22 mouse cellular contexts compared by ENCODE assay signal in genomic region chr11:63975260-63975899, GRCm38 (mm10). TPM values are rescaled to one million over a fixed set of nuclear protein-coding genes. Genes with fewer than 3 reads are reported as not detected.
DNase-seq lines count a peak whose midpoint lies in the region; ATAC-seq lines count a peak whose summit lies in the region.
"Had no signal": no experiment of that assay in that cellular context is flagged by ENCODE, and none has a peak within 500 bp of the region (broad histone marks: within the 10 kb centered on the region; RNA-seq: fewer than 3 reads in every experiment).

No protein-coding gene starts in this region.

- H3K4me1 ChIP-seq in kidney, embryonic 14.5 days (ENCODE audit: control insufficient read depth, insufficient read depth, low read length), result no peaks in the 10 kb centered on the region; the same call in 1 of the 2 replicates

- peak; percentile 73 for ATAC-seq in common myeloid progenitor, adult 5-6 weeks (replicated peaks; ENCODE audit: low read depth, poor library complexity, severe bottlenecking)
- ATAC-seq in megakaryocyte, adult 5-6 weeks (ENCODE audit: poor library complexity, severe bottlenecking), result peak; percentile 76
- no peak for ATAC-seq in kidney, embryonic 14.5 days (ENCODE audit: low FRiP score, low TSS enrichment)
- ATAC-seq: hindbrain, embryonic 16.5 days; lung, postnatal 0 days; midbrain, embryonic 16.5 days had no signal

- H3K4me2 ChIP-seq in kidney, embryonic 14.5 days (replicated peaks; ENCODE audit: low read depth, low read length), result no peak overlapping the region
- H3K4me2 ChIP-seq: heart, embryonic 13.5 days; liver, embryonic 13.5 days had no signal

- H3K9me3 ChIP-seq in kidney, embryonic 14.5 days (ENCODE audit: control insufficient read depth, low read length), result no peaks in the 10 kb centered on the region
- H3K9me3 ChIP-seq: forebrain, embryonic 10.5 days; G1E; heart, embryonic 13.5 days; liver, embryonic 13.5 days had no signal

- no peak overlapping the region for H3K27ac ChIP-seq in kidney, embryonic 14.5 days (ENCODE audit: low read depth, low read length)
- H3K27ac ChIP-seq: forebrain, embryonic 10.5 days; gastrocnemius, adult 2 months; heart, embryonic 13.5 days; liver, embryonic 13.5 days had no signal

- no peaks in the 10 kb centered on the region for H3K27me3 ChIP-seq in kidney, embryonic 14.5 days (ENCODE audit: control insufficient read depth, insufficient read depth, low read length)
- H3K27me3 ChIP-seq: heart, embryonic 13.5 days; liver, embryonic 13.5 days had no signal

- peak; percentile 11 to 15 for DNase-seq in spleen, postnatal 36 days (ENCODE audit: low spot score in 2 of 2)
- DNase-seq in spleen, adult 18-20 months, result no peak
- no peak for DNase-seq in right cerebral cortex, postnatal 10 days (ENCODE audit: low spot score in 2 of 2)
- no peak for DNase-seq in layer of hippocampus, adult 11-12 months (ENCODE audit: low spot score)
- DNase-seq: adrenal gland, postnatal 36 days; cerebellum, adult 18-20 months; cerebellum, postnatal 25 days; gastrocnemius, adult 2 months; heart, adult 11 months; kidney, adult 11 months; kidney, postnatal 10 days; liver, embryonic 13.5 days; retina, postnatal 1 day had no signal

- no peaks in the 10 kb centered on the region for H3K36me3 ChIP-seq in kidney, embryonic 14.5 days (ENCODE audit: control insufficient read depth, insufficient read depth, low read length)

- H3K4me3 ChIP-seq in kidney, embryonic 14.5 days (ENCODE audit: low read length), result no peak overlapping the region
- H3K4me3 ChIP-seq: forebrain, embryonic 10.5 days; gastrocnemius, adult 2 months; heart, embryonic 13.5 days; liver, embryonic 13.5 days had no signal

- 71% methylated on average over 13 of the region's 13 CpGs for WGBS in kidney, embryonic 14.5 days

- no peak overlapping the region for H3K9ac ChIP-seq in kidney, embryonic 14.5 days (ENCODE audit: low read depth, low read length)
- H3K9ac ChIP-seq: heart, embryonic 13.5 days; liver, embryonic 13.5 days had no signal

RNA-seq across cellular contexts. Expression of gene Hs3st3b1, which starts 53.3 kb away (rescaled TPM):
- total RNA-seq in common myeloid progenitor, adult 5-6 weeks (2017), result 0.41 and 0.73 TPM in 2 replicates
- total RNA-seq in megakaryocyte, adult 5-6 weeks (2015), result 0.38 and 0.55 TPM in 2 replicates
- total RNA-seq in megakaryocyte, adult 5-6 weeks (2017), result 0.59 and 0.77 TPM in 2 replicates
- 17.9 and 34.0 TPM in 2 replicates for polyA plus RNA-seq in kidney, embryonic 14.5 days (2014; fragmentation: Nextera tagmentation; extraction: Ambion mirVana)
- polyA plus RNA-seq: G1E had no signal

Comparison
In these comparisons a context has a peak if more than half of its experiments do, and no peak if none do; other contexts are left out.
1. DNase-seq: peak in spleen, postnatal 36 days (2 of 2); none in spleen, adult 18-20 months (0 of 2), right cerebral cortex, postnatal 10 days (0 of 2) and layer of hippocampus, adult 11-12 months (single experiment).